Mouse (Mus musculus) ES-E14 (cell line): Measurements from ENCODE around the gene Chd9.
"Not testable (repeated sequence)": the region's sequence is repeated elsewhere in the genome, so short reads cannot be mapped to it uniquely, and the experiment has no call there.

Source experiments
- CHD2 ChIP-seq: IDR thresholded peaks from 2 replicates; pipeline ENCODE4 v1.6.1; 2014; ENCODE audit warnings: mild to moderate bottlenecking, low read depth, low read length, inconsistent platforms
- HCFC1 ChIP-seq: IDR thresholded peaks from 2 replicates; pipeline ENCODE4 v1.6.1; 2012; ENCODE audit warnings: low read length, inconsistent platforms, borderline replicate concordance; ENCODE audit not compliant: insufficient read depth
- MAFK ChIP-seq: IDR thresholded peaks from 2 replicates; pipeline ENCODE4 v1.6.1; 2014; ENCODE audit warnings: mild to moderate bottlenecking, low read depth, low read length, inconsistent platforms; ENCODE audit not compliant: insufficient read depth
- ZNF384 ChIP-seq: IDR thresholded peaks from 2 replicates; pipeline ENCODE4 v1.6.1; 2012; ENCODE audit warnings: low read depth, low read length, inconsistent platforms

GRCm38 (mm10) chr8:90886369-90886712, 58.2 kb downstream of the Chd9 start:
- TF ChIP-seq CHD2, MAFK, HCFC1, ZNF384: not testable (repeated sequence)
